Mouse (Mus musculus): ENCODE data around the gene Wfdc17.

Wfdc17 gene

GRCm38 (mm10) chr11:83703705-83704104, at the start of gene Wfdc17:
Gene Wfdc17 (plus strand): TSS chr11:83703991.
- no peak for DNase-seq

- no peak for DNase-seq
Measured at GRCm38 (mm10) chr11:83654606-83655005, 49.2 kb upstream of the Wfdc17 start.

- no peak for DNase-seq
Measured at GRCm38 (mm10) chr11:83657508-83657907, 46.3 kb upstream of the Wfdc17 start.

GRCm38 (mm10) chr11:83658797-83659196, 45.0 kb upstream of the Wfdc17 start:
- DNase-seq = no peak

- DNase-seq = no peak
Measured at GRCm38 (mm10) chr11:83662204-83662603, 41.6 kb upstream of the Wfdc17 start, which contains the start of gene Ccl4. Gene Ccl4 (plus strand): TSS chr11:83662584.

GRCm38 (mm10) chr11:83663532-83663931, 40.3 kb upstream of the Wfdc17 start:
- DNase-seq = no peak

GRCm38 (mm10) chr11:83671743-83672142, 32.0 kb upstream of the Wfdc17 start:
- DNase-seq = no peak

- no peak for DNase-seq
Measured at GRCm38 (mm10) chr11:83675665-83676064, 28.1 kb upstream of the Wfdc17 start.

- DNase-seq = no peak
Measured at GRCm38 (mm10) chr11:83689918-83690317, 13.9 kb upstream of the Wfdc17 start.

GRCm38 (mm10) chr11:83692008-83692407, 11.8 kb upstream of the Wfdc17 start:
- DNase-seq = no peak

- no peak for DNase-seq
Measured at GRCm38 (mm10) chr11:83708715-83709114, 4.9 kb downstream of the Wfdc17 start, which contains the start of gene Wfdc18. Gene Wfdc18 (plus strand): TSS chr11:83709015.

GRCm38 (mm10) chr11:83709683-83710082, 5.9 kb downstream of the Wfdc17 start:
- no peak for DNase-seq

GRCm38 (mm10) chr11:83712671-83713070, 8.9 kb downstream of the Wfdc17 start:
- DNase-seq = no peak

GRCm38 (mm10) chr11:83713925-83714324, 10.1 kb downstream of the Wfdc17 start:
- no peak for DNase-seq

GRCm38 (mm10) chr11:83717042-83717665, 13.4 kb downstream of the Wfdc17 start:
- DNase-seq = peak; percentile 20

GRCm38 (mm10) chr11:83720766-83721165, 17.0 kb downstream of the Wfdc17 start:
- DNase-seq = no peak

- no peak for DNase-seq
Measured at GRCm38 (mm10) chr11:83728757-83729432, 25.1 kb downstream of the Wfdc17 start.

- no peak for DNase-seq
Measured at GRCm38 (mm10) chr11:83731116-83731515, 27.3 kb downstream of the Wfdc17 start.

- no peak for DNase-seq
Measured at GRCm38 (mm10) chr11:83733071-83733640, 29.4 kb downstream of the Wfdc17 start.

GRCm38 (mm10) chr11:83734215-83734614, 30.4 kb downstream of the Wfdc17 start:
- no peak for DNase-seq

- no peak for DNase-seq
Measured at GRCm38 (mm10) chr11:83735881-83736280, 32.1 kb downstream of the Wfdc17 start.

GRCm38 (mm10) chr11:83737109-83737558, 33.3 kb downstream of the Wfdc17 start:
- DNase-seq = no peak

GRCm38 (mm10) chr11:83739241-83739640, 35.5 kb downstream of the Wfdc17 start:
- peak; percentile 80 for DNase-seq

- DNase-seq = no peak
Measured at GRCm38 (mm10) chr11:83740443-83740991, 36.7 kb downstream of the Wfdc17 start.
